Mouse (Mus musculus): ENCODE results near the gene Amelx. TPM values are rescaled to one million over a fixed set of nuclear protein-coding genes. Genes with fewer than 3 reads are reported as not detected.

Gene Amelx
- polyA plus RNA-seq, 1 experiment: not detected

GRCm38 (mm10) chrX:169170981-169171380 lies 16.0 kb downstream of the Amelx start:
- Histone ChIP-seq H3K9me3 (replicated peaks; ENCODE audit: control insufficient read depth, insufficient read depth, low read length, poor library complexity, severe bottlenecking) (no peaks in the 10 kb centered on the region), H3K27me3 (ENCODE audit: control insufficient read depth, insufficient read depth, low read length, poor library complexity, severe bottlenecking) (no peaks in the 10 kb centered on the region), H3K27ac (ENCODE audit: insufficient read depth, low read length) (no peak overlapping the region), H3K4me1 (ENCODE audit: control insufficient read depth, insufficient read depth, low read length) (no peaks in the 10 kb centered on the region), H3K36me3 (ENCODE audit: control insufficient read depth, insufficient read depth, low read length, poor library complexity, severe bottlenecking) (no peaks in the 10 kb centered on the region), H3K9ac (ENCODE audit: low read depth, poor library complexity, severe bottlenecking) (no peak overlapping the region), H3K4me3 (ENCODE audit: low read depth, low read length) (no peak overlapping the region)
- TF ChIP-seq EP300 (IDR thresholded peaks at IDR 0.05; ENCODE audit: insufficient read depth, low read depth, low read length) (no peak), CTCF (IDR thresholded peaks at IDR 0.05; ENCODE audit: low read depth, low read length) (no peak), POLR2A (IDR thresholded peaks at IDR 0.05; ENCODE audit: insufficient read depth, low read length) (no peak)

- Histone ChIP-seq H3K27ac (ENCODE audit: insufficient read depth, low read length) (no peak overlapping the region), H3K36me3 (ENCODE audit: control insufficient read depth, insufficient read depth, low read length, poor library complexity, severe bottlenecking) (no peaks in the 10 kb centered on the region)
These were observed 28.6 kb downstream of the Amelx start for GRCm38 (mm10) chrX:169158385-169158784.

GRCm38 (mm10) chrX:169153805-169154204 lies 33.2 kb downstream of the Amelx start:
- TF ChIP-seq EP300 (IDR thresholded peaks at IDR 0.05; ENCODE audit: insufficient read depth, low read depth, low read length): no peak
- TF ChIP-seq CTCF (IDR thresholded peaks at IDR 0.05; ENCODE audit: low read depth, low read length): no peak
- TF ChIP-seq POLR2A (IDR thresholded peaks at IDR 0.05; ENCODE audit: insufficient read depth, low read length): no peak
- Histone ChIP-seq H3K36me3 (ENCODE audit: control insufficient read depth, insufficient read depth, low read length, poor library complexity, severe bottlenecking) (no peaks in the 10 kb centered on the region), H3K4me3 (ENCODE audit: low read depth, low read length) (no peak overlapping the region), H3K4me1 (ENCODE audit: control insufficient read depth, insufficient read depth, low read length) (no peaks in the 10 kb centered on the region), H3K27me3 (ENCODE audit: control insufficient read depth, insufficient read depth, low read length, poor library complexity, severe bottlenecking) (no peaks in the 10 kb centered on the region), H3K9me3 (replicated peaks; ENCODE audit: control insufficient read depth, insufficient read depth, low read length, poor library complexity, severe bottlenecking) (no peaks in the 10 kb centered on the region), H3K27ac (ENCODE audit: insufficient read depth, low read length) (no peak overlapping the region), H3K9ac (ENCODE audit: low read depth, poor library complexity, severe bottlenecking) (no peak overlapping the region)

More at GRCm38 (mm10) chrX:169158385-169158784, 28.6 kb downstream of the Amelx start:
- no peak overlapping the region for H3K4me3 ChIP-seq (ENCODE audit: low read depth, low read length)
- no peaks in the 10 kb centered on the region for H3K9me3 ChIP-seq (replicated peaks; ENCODE audit: control insufficient read depth, insufficient read depth, low read length, poor library complexity, severe bottlenecking)
- H3K9ac ChIP-seq (ENCODE audit: low read depth, poor library complexity, severe bottlenecking): no peak overlapping the region
- no peaks in the 10 kb centered on the region for H3K4me1 ChIP-seq (ENCODE audit: control insufficient read depth, insufficient read depth, low read length)
- TF ChIP-seq CTCF (IDR thresholded peaks at IDR 0.05; ENCODE audit: low read depth, low read length) (no peak), POLR2A (IDR thresholded peaks at IDR 0.05; ENCODE audit: insufficient read depth, low read length) (no peak), EP300 (IDR thresholded peaks at IDR 0.05; ENCODE audit: insufficient read depth, low read depth, low read length) (no peak)
- H3K27me3 ChIP-seq (ENCODE audit: control insufficient read depth, insufficient read depth, low read length, poor library complexity, severe bottlenecking): no peaks in the 10 kb centered on the region

- TF ChIP-seq EP300 (IDR thresholded peaks at IDR 0.05; ENCODE audit: insufficient read depth, low read depth, low read length) (no peak), CTCF (IDR thresholded peaks at IDR 0.05; ENCODE audit: low read depth, low read length) (no peak), POLR2A (IDR thresholded peaks at IDR 0.05; ENCODE audit: insufficient read depth, low read length) (no peak)
These were observed 46.5 kb downstream of the Amelx start for GRCm38 (mm10) chrX:169140467-169140866.

GRCm38 (mm10) chrX:169139758-169140157 lies 47.2 kb downstream of the Amelx start:
- no peaks in the 10 kb centered on the region for H3K27me3 ChIP-seq (ENCODE audit: control insufficient read depth, insufficient read depth, low read length, poor library complexity, severe bottlenecking)
- TF ChIP-seq POLR2A (IDR thresholded peaks at IDR 0.05; ENCODE audit: insufficient read depth, low read length): no peak
- no peak for TF ChIP-seq EP300 (IDR thresholded peaks at IDR 0.05; ENCODE audit: insufficient read depth, low read depth, low read length)
- no peak for TF ChIP-seq CTCF (IDR thresholded peaks at IDR 0.05; ENCODE audit: low read depth, low read length)
- no peak overlapping the region for H3K27ac ChIP-seq (ENCODE audit: insufficient read depth, low read length)
- no peak overlapping the region for H3K4me3 ChIP-seq (ENCODE audit: low read depth, low read length)
- no peaks in the 10 kb centered on the region for H3K9me3 ChIP-seq (replicated peaks; ENCODE audit: control insufficient read depth, insufficient read depth, low read length, poor library complexity, severe bottlenecking)
- H3K36me3 ChIP-seq (ENCODE audit: control insufficient read depth, insufficient read depth, low read length, poor library complexity, severe bottlenecking): no peaks in the 10 kb centered on the region
- H3K9ac ChIP-seq (ENCODE audit: low read depth, poor library complexity, severe bottlenecking): no peak overlapping the region
- no peaks in the 10 kb centered on the region for H3K4me1 ChIP-seq (ENCODE audit: control insufficient read depth, insufficient read depth, low read length)

More at GRCm38 (mm10) chrX:169140467-169140866, 46.5 kb downstream of the Amelx start:
- Histone ChIP-seq H3K4me3 (ENCODE audit: low read depth, low read length) (no peak overlapping the region), H3K27ac (ENCODE audit: insufficient read depth, low read length) (no peak overlapping the region), H3K9me3 (replicated peaks; ENCODE audit: control insufficient read depth, insufficient read depth, low read length, poor library complexity, severe bottlenecking) (no peaks in the 10 kb centered on the region), H3K27me3 (ENCODE audit: control insufficient read depth, insufficient read depth, low read length, poor library complexity, severe bottlenecking) (no peaks in the 10 kb centered on the region), H3K36me3 (ENCODE audit: control insufficient read depth, insufficient read depth, low read length, poor library complexity, severe bottlenecking) (no peaks in the 10 kb centered on the region), H3K9ac (ENCODE audit: low read depth, poor library complexity, severe bottlenecking) (no peak overlapping the region), H3K4me1 (ENCODE audit: control insufficient read depth, insufficient read depth, low read length) (no peaks in the 10 kb centered on the region)

Other genes starting within 250 kb of the Amelx start
- gene Hccs, start 133.2 kb upstream of the Amelx start, polyA plus RNA-seq (2011; ENCODE audit: insufficient read depth, insufficient read length, low read depth, missing spikeins): 25.1 and 25.7 TPM in 2 replicates

Data from ES-Bruce4 (cell line).